Mouse (Mus musculus) MEL (cell line): ENCODE results near the gene Artn. TPM values are rescaled to one million over a fixed set of nuclear protein-coding genes. Genes with fewer than 3 reads are reported as not detected.

Experiments used
- DNase-seq: peaks from one replicate; pipeline ENCODE4 v3.0.0; 2011; ENCODE audit warnings: low read depth, low spot score
- H3K27ac ChIP-seq: 2 replicates; pipeline ENCODE4 v1.5.1; 2012; ENCODE audit warnings: low read depth, mild to moderate bottlenecking, control low read depth, low read length, moderate library complexity; ENCODE audit not compliant: control insufficient read depth
- H3K27me3 ChIP-seq, 2 experiments: fragments of 150-350 bp in 1 of 2; sonication (generic) in 1 of 2; 2 replicates each; pipeline ENCODE4 v1.6.1; 2012; ENCODE audit warnings: low read length in 2 of 2, mild to moderate bottlenecking in 2 of 2, improper control_type of control experiment in 1 of 2, moderate library complexity in 1 of 2; ENCODE audit not compliant: insufficient read depth in 2 of 2, control insufficient read depth in 1 of 2
- H3K36me3 ChIP-seq, 2 experiments: 2 replicates each; pipeline ENCODE4 v1.6.1; 2012 to 2014; ENCODE audit warnings: low read length in 2 of 2, improper control_type of control experiment in 1 of 2, inconsistent platforms in 1 of 2, mild to moderate bottlenecking in 1 of 2; ENCODE audit not compliant: insufficient read depth in 2 of 2, control insufficient read depth in 1 of 2
- H3K4me1 ChIP-seq, 2 experiments: fragments of 150-350 bp in 1 of 2; sonication (generic) in 1 of 2; 2 replicates each; pipeline ENCODE4 v1.6.1; 2012; ENCODE audit warnings: low read length in 2 of 2, improper control_type of control experiment in 1 of 2, mild to moderate bottlenecking in 1 of 2; ENCODE audit not compliant: insufficient read depth in 2 of 2, control insufficient read depth in 1 of 2
- H3K4me3 ChIP-seq, 2 experiments: fragments of 150-350 bp in 1 of 2; sonication (generic) in 1 of 2; 2 replicates each; pipeline ENCODE4 v1.5.1; 2012; ENCODE audit warnings: low read depth in 2 of 2, low read length in 2 of 2, mild to moderate bottlenecking in 2 of 2, moderate library complexity in 2 of 2, control low read depth in 1 of 2, improper control_type of control experiment in 1 of 2; ENCODE audit not compliant: control insufficient read depth in 1 of 2, insufficient read depth in 1 of 2
- H3K79me2 ChIP-seq: 2 replicates; pipeline ENCODE4 v1.6.1; 2012; ENCODE audit warnings: mild to moderate bottlenecking, low read length, moderate library complexity; ENCODE audit not compliant: control insufficient read depth, poor library complexity, insufficient read depth
- H3K9ac ChIP-seq: 2 replicates; pipeline ENCODE4 v1.6.1; 2012; ENCODE audit warnings: low read depth, mild to moderate bottlenecking, control low read depth, low read length, moderate library complexity; ENCODE audit not compliant: control insufficient read depth, poor library complexity, severe bottlenecking
- H3K9me3 ChIP-seq: fragments of 150-350 bp; sonication (generic); replicated peaks from 2 replicates; pipeline ENCODE4 v1.6.1; 2012; ENCODE audit warnings: mild to moderate bottlenecking, low read length, improper control_type of control experiment, moderate library complexity; ENCODE audit not compliant: insufficient read depth
- BHLHE40 ChIP-seq: IDR thresholded peaks from 2 replicates; pipeline ENCODE4 v1.6.1; 2012; ENCODE audit warnings: low read depth, mild to moderate bottlenecking, inconsistent platforms, low read length, improper control_type of control experiment, borderline replicate concordance
- CHD1 ChIP-seq: IDR thresholded peaks from 2 replicates; pipeline ENCODE4 v1.6.1; 2012; ENCODE audit warnings: low read depth, mild to moderate bottlenecking, inconsistent platforms, low read length, improper control_type of control experiment
- E2F4 ChIP-seq: IDR thresholded peaks from 2 replicates; pipeline ENCODE4 v1.6.1; 2011; ENCODE audit warnings: low read depth, low read length, improper control_type of control experiment, borderline replicate concordance
- ELF1 ChIP-seq: IDR thresholded peaks from 2 replicates; pipeline ENCODE4 v1.6.1; 2014; ENCODE audit warnings: low read depth, mild to moderate bottlenecking, inconsistent platforms, low read length, improper control_type of control experiment, moderate library complexity
- EP300 ChIP-seq, 2 experiments: IDR thresholded peaks; 2 replicates each; pipeline ENCODE4 v1.6.1; 2011; ENCODE audit warnings: improper control_type of control experiment in 2 of 2, low read length in 2 of 2, low read depth in 1 of 2, mild to moderate bottlenecking in 1 of 2
- ETS1 ChIP-seq: IDR thresholded peaks from 2 replicates; pipeline ENCODE4 v1.6.1; 2012; ENCODE audit warnings: low read depth, mild to moderate bottlenecking, inconsistent platforms, low read length, improper control_type of control experiment, moderate library complexity
- GABPA ChIP-seq: IDR thresholded peaks from 2 replicates; pipeline ENCODE4 v1.6.1; 2012; ENCODE audit warnings: low read depth, mild to moderate bottlenecking, inconsistent platforms, low read length, improper control_type of control experiment, moderate library complexity
- GATA1 ChIP-seq: IDR thresholded peaks from 2 replicates; pipeline ENCODE4 v1.6.1; 2011; ENCODE audit warnings: low read depth, low read length, improper control_type of control experiment
- HCFC1 ChIP-seq: IDR thresholded peaks from 2 replicates; pipeline ENCODE4 v1.6.1; 2012; ENCODE audit warnings: low read depth, mild to moderate bottlenecking, inconsistent platforms, low read length, improper control_type of control experiment, moderate library complexity
- JUND ChIP-seq: IDR thresholded peaks from 2 replicates; pipeline ENCODE4 v1.6.1; 2011; ENCODE audit warnings: low read depth, mild to moderate bottlenecking, improper control_type of control experiment, low read length
- KAT2A ChIP-seq: conservative IDR thresholded peaks from 2 replicates; pipeline ENCODE4 v1.6.1; 2012; ENCODE audit warnings: low read depth, low read length, improper control_type of control experiment, inconsistent platforms
- MAFK ChIP-seq: IDR thresholded peaks from 2 replicates; pipeline ENCODE4 v1.6.1; 2011; ENCODE audit warnings: low read depth, mild to moderate bottlenecking, low read length, improper control_type of control experiment, borderline replicate concordance
- MAX ChIP-seq: IDR thresholded peaks from 2 replicates; pipeline ENCODE4 v1.6.1; 2011; ENCODE audit warnings: low read length, improper control_type of control experiment
- MEF2A ChIP-seq: IDR thresholded peaks from 2 replicates; pipeline ENCODE4 v1.6.1; 2014; ENCODE audit warnings: low read depth, mild to moderate bottlenecking, inconsistent platforms, low read length, improper control_type of control experiment; ENCODE audit not compliant: poor library complexity, insufficient replicate concordance, severe bottlenecking; ENCODE audit errors: extremely low read depth
- MYB ChIP-seq: IDR thresholded peaks from 2 replicates; pipeline ENCODE4 v1.6.1; 2011; ENCODE audit warnings: mild to moderate bottlenecking, low read depth, low read length, improper control_type of control experiment
- NELFE ChIP-seq: IDR thresholded peaks from 2 replicates; pipeline ENCODE4 v1.6.1; 2011; ENCODE audit warnings: low read depth, low read length, improper control_type of control experiment
- NRF1 ChIP-seq: IDR thresholded peaks from 2 replicates; pipeline ENCODE4 v1.6.1; 2014; ENCODE audit warnings: low read depth, mild to moderate bottlenecking, inconsistent platforms, low read length, improper control_type of control experiment, moderate library complexity; ENCODE audit not compliant: poor library complexity, insufficient read depth, severe bottlenecking
- POLR2AphosphoS2 ChIP-seq: IDR thresholded peaks from 2 replicates; pipeline ENCODE4 v1.6.1; 2011; ENCODE audit warnings: low read length, improper control_type of control experiment
- POLR2AphosphoS5 ChIP-seq: IDR thresholded peaks from 2 replicates; pipeline ENCODE4 v1.6.1; 2012; ENCODE audit warnings: low read depth, borderline replicate concordance, mild to moderate bottlenecking, inconsistent platforms, low read length, moderate library complexity, mixed read lengths
- RAD21 ChIP-seq: IDR thresholded peaks from 2 replicates; pipeline ENCODE4 v1.6.1; 2011; ENCODE audit warnings: mild to moderate bottlenecking, low read depth, low read length, improper control_type of control experiment
- RCOR1 ChIP-seq: IDR thresholded peaks from 2 replicates; pipeline ENCODE4 v1.6.1; 2012; ENCODE audit warnings: low read depth, mild to moderate bottlenecking, inconsistent platforms, low read length, improper control_type of control experiment
- SIN3A ChIP-seq: IDR thresholded peaks from 2 replicates; pipeline ENCODE4 v1.6.1; 2012; ENCODE audit warnings: low read length, improper control_type of control experiment, inconsistent platforms
- SMC3 ChIP-seq: IDR thresholded peaks from 2 replicates; pipeline ENCODE4 v1.6.1; 2011; ENCODE audit warnings: low read depth, low read length, improper control_type of control experiment
- TAL1 ChIP-seq: IDR thresholded peaks from 2 replicates; pipeline ENCODE4 v1.6.1; 2012; ENCODE audit warnings: mild to moderate bottlenecking, inconsistent platforms, low read length, moderate library complexity, mixed read lengths
- TBP ChIP-seq: IDR thresholded peaks from 2 replicates; pipeline ENCODE4 v1.8.0; 2011; ENCODE audit warnings: low read depth, low read length, improper control_type of control experiment
- TCF12 ChIP-seq: IDR thresholded peaks from 2 replicates; pipeline ENCODE4 v1.6.1; 2014; ENCODE audit warnings: low read depth, mild to moderate bottlenecking, inconsistent platforms, low read length, improper control_type of control experiment, moderate library complexity
- UBTF ChIP-seq: IDR thresholded peaks from 2 replicates; pipeline ENCODE4 v1.6.1; 2012; ENCODE audit warnings: low read depth, mild to moderate bottlenecking, inconsistent platforms, low read length, improper control_type of control experiment, moderate library complexity, borderline replicate concordance; ENCODE audit not compliant: insufficient read depth
- USF1 ChIP-seq: IDR thresholded peaks from 2 replicates; pipeline ENCODE4 v1.6.1; 2014; ENCODE audit warnings: low read depth, mild to moderate bottlenecking, inconsistent platforms, low read length, improper control_type of control experiment, moderate library complexity
- USF2 ChIP-seq, 2 experiments: IDR thresholded peaks; 2 replicates each; pipeline ENCODE4 v1.6.1; 2011 to 2012; ENCODE audit warnings: improper control_type of control experiment in 2 of 2, low read length in 2 of 2, borderline replicate concordance in 1 of 2, inconsistent platforms in 1 of 2, low read depth in 1 of 2, mild to moderate bottlenecking in 1 of 2; ENCODE audit not compliant: insufficient read depth in 1 of 2
- ZC3H11A ChIP-seq: IDR thresholded peaks from 2 replicates; pipeline ENCODE4 v1.6.1; 2012; ENCODE audit warnings: low read depth, mild to moderate bottlenecking, inconsistent platforms, low read length, improper control_type of control experiment
- ZKSCAN1 ChIP-seq: IDR thresholded peaks from 2 replicates; pipeline ENCODE4 v1.6.1; 2012; ENCODE audit warnings: low read depth, mild to moderate bottlenecking, inconsistent platforms, low read length, improper control_type of control experiment, moderate library complexity
- ZMIZ1 ChIP-seq: IDR thresholded peaks from 2 replicates; pipeline ENCODE4 v1.6.1; 2012; ENCODE audit warnings: low read depth, mild to moderate bottlenecking, inconsistent platforms, low read length, improper control_type of control experiment, moderate library complexity
- ZNF384 ChIP-seq: IDR thresholded peaks from 2 replicates; pipeline ENCODE4 v1.6.1; 2012; ENCODE audit warnings: low read depth, mild to moderate bottlenecking, inconsistent platforms, low read length, improper control_type of control experiment
- polyA plus RNA-seq, 2 experiments: library from polyadenylated mRNA; stranded (reverse) in 1 of 2; unstranded in 1 of 2; fragments of >175 nt in 1 of 2; fragments of >200 nt in 1 of 2; gene quantifications; 2 replicates each; pipeline versions ENCODE4 v1.2.1 to v1.2.4; 2012; ENCODE audit warnings: low replicate concordance in 2 of 2, low read depth in 1 of 2; ENCODE audit not compliant: insufficient read length in 2 of 2, insufficient read depth in 1 of 2, missing spikeins in 1 of 2
- total RNA-seq: library from RNA; depleted of rRNA; stranded (reverse); fragments of 300-350 nt; gene quantifications from 2 replicates; pipeline ENCODE4 v1.2.3, GENCODE M21; 2012

The Artn gene
- total and polyA plus RNA-seq, 3 experiments: 0.08 to 0.21 TPM; not detected in 1

GRCm38 (mm10) chr4:117933248-117933647, 3.7 kb upstream of the Artn start (continued):
- TF ChIP-seq EP300 (IDR thresholded peaks at IDR 0.05; ENCODE audit: low read depth in 1 of 2, low read length in 2 of 2) (no peak), ZMIZ1 (no peak)

GRCm38 (mm10) chr4:117928699-117929241, 793 bp downstream of the Artn start:
- Histone ChIP-seq H3K9me3 (no peaks in the 10 kb centered on the region), H3K27me3 (no peaks in the 10 kb centered on the region), H3K79me2 (no peaks in the 10 kb centered on the region), H3K9ac (peak overlapping the region; percentile 54; the same call in 1 of the 2 replicates), H3K4me3 (no peak overlapping the region), H3K36me3 (peaks cover 0 to 9% of the 10 kb centered on the region in 2 experiments; a peak in 2 of 4 replicates), H3K4me1 (peaks cover 0 to 18% of the 10 kb centered on the region in 2 experiments; a peak in 2 of 4 replicates), H3K27ac (peak overlapping the region; percentile 48)
- peak; percentile 90 for DNase-seq
- TF ChIP-seq EP300 (IDR thresholded peaks at IDR 0.05; ENCODE audit: low read depth in 1 of 2, low read length in 2 of 2) (peak; percentile 94 to 97), NRF1 (0 out of 2 replicates have a peak, but pooled peaks have one; percentile 12), GABPA (no peak), CHD1 (no peak), ZKSCAN1 (no peak), UBTF (no peak), BHLHE40 (peak; percentile 62; the same call in 1 of the 2 replicates), SIN3A (peak; percentile 55; the same call in 1 of the 2 replicates), RCOR1 (peak; percentile 73), MAX (peak; percentile 77), MYB (peak; percentile 53; the same call in 1 of the 2 replicates), RAD21 (peak; percentile 59), POLR2AphosphoS5 (no peak), NELFE (no peak), USF2 (IDR thresholded peaks at IDR 0.05; ENCODE audit: borderline replicate concordance in 1 of 2, insufficient read depth in 1 of 2, low read depth in 1 of 2, low read length in 2 of 2) (no peak), GATA1 (peak; percentile 95), TCF12 (peak; percentile 98), ZC3H11A (peak; percentile 56), JUND (no peak), ETS1 (peak; percentile 89), ZMIZ1 (0 out of 2 replicates have a peak, but pooled peaks have one; percentile 30), KAT2A (no peak), SMC3 (peak; percentile 81), MEF2A (no peak), USF1 (no peak), ZNF384 (no peak), HCFC1 (0 out of 2 replicates have a peak, but pooled peaks have one; percentile 26), POLR2AphosphoS2 (no peak), ELF1 (no peak), MAFK (no peak), TAL1 (peak; percentile 94), TBP (no peak), E2F4 (no peak)
